Comparison of ENCODE assay signal across 32 mouse cellular contexts in genomic region chr8:11421968-11422367, GRCm38 (mm10). TPM values are rescaled to one million over a fixed set of nuclear protein-coding genes. Genes with fewer than 3 reads are reported as not detected.
DNase-seq lines count a peak whose midpoint lies in the region; ATAC-seq and TF ChIP-seq lines count a peak whose summit lies in the region.
"Had no signal": no experiment of that assay in that cellular context is flagged by ENCODE, and none has a peak within 500 bp of the region (broad histone marks: within the 10 kb centered on the region; RNA-seq: fewer than 3 reads in every experiment).

No protein-coding gene starts in this region.

- H3K27me3 ChIP-seq in forebrain, postnatal 0 days (ENCODE audit: insufficient read depth, low read length): no peaks in the 10 kb centered on the region
- H3K27me3 ChIP-seq in forebrain, embryonic 10.5 days (ENCODE audit: poor library complexity, severe bottlenecking): no peaks in the 10 kb centered on the region
- H3K27me3 ChIP-seq in myocyte (ENCODE audit: control insufficient read depth, insufficient read depth, insufficient read length): no peaks in the 10 kb centered on the region
- H3K27me3 ChIP-seq: forebrain, embryonic 12.5 days; heart, embryonic 12.5 days; kidney, embryonic 15.5 days; limb, embryonic 13.5 days; neural tube, embryonic 13.5 days; stomach, embryonic 15.5 days had no signal

- no peaks in the 10 kb centered on the region for H3K79me2 ChIP-seq in myocyte (ENCODE audit: control insufficient read depth, insufficient read depth)

- H3ac ChIP-seq in myocyte (ENCODE audit: control insufficient read depth, insufficient read length): no peak overlapping the region

- no peaks in the 10 kb centered on the region for H3K9me3 ChIP-seq in forebrain, postnatal 0 days (ENCODE audit: low read length)
- no peaks in the 10 kb centered on the region for H3K9me3 ChIP-seq in forebrain, embryonic 10.5 days
- H3K9me3 ChIP-seq: forebrain, embryonic 12.5 days; G1E; heart, embryonic 12.5 days; hindbrain, embryonic 10.5 days; kidney, embryonic 15.5 days; limb, embryonic 13.5 days; liver, embryonic 12.5 days; midbrain, embryonic 12.5 days; neural tube, embryonic 13.5 days; stomach, embryonic 15.5 days had no signal

- WGBS in forebrain, postnatal 0 days: 66% methylated on average over 6 of the region's 6 CpGs
- 86% methylated on average over 6 of the region's 6 CpGs for WGBS in forebrain, embryonic 10.5 days

- DNase-seq in forebrain, postnatal 0 days: peak; percentile 32
- DNase-seq in forebrain, embryonic 10.5 days (ENCODE audit: extremely low spot score, low spot score): no peak
- DNase-seq in layer of hippocampus, adult 9-11 months: peak; percentile 52
- no peak for DNase-seq in layer of hippocampus, postnatal 14 days (ENCODE audit: low spot score in 2 of 2)
- DNase-seq in right cerebral cortex, adult 18-20 months: peak; percentile 61
- DNase-seq in right cerebral cortex, postnatal 14 days: no peak
- no peak for DNase-seq in embryo, embryonic 9.5 days (ENCODE audit: extremely low spot score)
- DNase-seq: adrenal gland, postnatal 14 days; cerebellum, adult 11-12 months; cerebellum, adult 9-11 months; gastrocnemius, postnatal 25 days; heart, adult 11 months; heart, postnatal 14 days; kidney, adult 18-20 months; kidney, postnatal 25 days; liver, postnatal 0 days; lung, postnatal 36 days; retina, postnatal 1 day; thymus, postnatal 14 days had no signal

- H3K36me3 ChIP-seq in forebrain, postnatal 0 days (ENCODE audit: insufficient read depth): peaks cover 16% of the 10 kb centered on the region
- H3K36me3 ChIP-seq in forebrain, embryonic 10.5 days (replicated peaks): peaks cover 44% of the 10 kb centered on the region
- no peaks in the 10 kb centered on the region for H3K36me3 ChIP-seq in myocyte (ENCODE audit: control insufficient read depth, insufficient read depth)
- H3K36me3 ChIP-seq: forebrain, embryonic 12.5 days; G1E; midbrain, embryonic 12.5 days; neural tube, embryonic 13.5 days had no signal

- no peak overlapping the region for H3K27ac ChIP-seq in forebrain, postnatal 0 days (ENCODE audit: low read depth, low read length)
- H3K27ac ChIP-seq in forebrain, embryonic 10.5 days: no peak overlapping the region
- H3K27ac ChIP-seq: forebrain, embryonic 12.5 days; hindbrain, embryonic 10.5 days; kidney, embryonic 15.5 days; limb, embryonic 13.5 days; liver, embryonic 12.5 days; midbrain, embryonic 12.5 days; neural tube, embryonic 13.5 days; stomach, embryonic 15.5 days had no signal

- TF ChIP-seq POLR2A in myocyte (IDR thresholded peaks at IDR 0.05; ENCODE audit: insufficient read length, low read depth): no peak

- ATAC-seq in forebrain, postnatal 0 days: no peak
- ATAC-seq: hindbrain, embryonic 16.5 days; liver, embryonic 12.5 days; liver, postnatal 0 days had no signal

- TF ChIP-seq CTCF in forebrain, postnatal 0 days (IDR thresholded peaks at IDR 0.05; ENCODE audit: low read depth): no peak

- H3K4me3 ChIP-seq in forebrain, postnatal 0 days (ENCODE audit: low read depth, low read length): no peak overlapping the region
- H3K4me3 ChIP-seq in forebrain, embryonic 10.5 days: no peak overlapping the region
- no peak overlapping the region for H3K4me3 ChIP-seq in myocyte
- H3K4me3 ChIP-seq: erythroblast, embryonic 14.5 days; forebrain, embryonic 12.5 days; heart, embryonic 12.5 days; hindbrain, embryonic 10.5 days; kidney, embryonic 15.5 days; limb, embryonic 13.5 days; liver, embryonic 12.5 days; midbrain, embryonic 12.5 days; neural tube, embryonic 13.5 days; stomach, embryonic 15.5 days had no signal

- H3K4me1 ChIP-seq in forebrain, postnatal 0 days (ENCODE audit: insufficient read depth): peaks cover 7% of the 10 kb centered on the region; the same call in 1 of the 2 replicates
- peaks cover 14% of the 10 kb centered on the region for H3K4me1 ChIP-seq in forebrain, embryonic 10.5 days
- H3K4me1 ChIP-seq: forebrain, embryonic 12.5 days; kidney, embryonic 15.5 days; limb, embryonic 13.5 days; liver, embryonic 12.5 days; midbrain, embryonic 12.5 days; neural tube, embryonic 13.5 days had no signal

- no peak overlapping the region for H3K9ac ChIP-seq in forebrain, postnatal 0 days
- H3K9ac ChIP-seq: forebrain, embryonic 12.5 days; heart, embryonic 12.5 days; kidney, embryonic 15.5 days; limb, embryonic 13.5 days; liver, embryonic 12.5 days; liver, postnatal 0 days; midbrain, embryonic 12.5 days; neural tube, embryonic 13.5 days; stomach, embryonic 15.5 days had no signal

- H3K4me2 ChIP-seq in forebrain, postnatal 0 days (ENCODE audit: low read depth): no peak overlapping the region
- H3K4me2 ChIP-seq in myocyte (ENCODE audit: low read depth): peak overlapping the region; percentile 3
- H3K4me2 ChIP-seq: forebrain, embryonic 12.5 days; heart, embryonic 12.5 days; kidney, embryonic 15.5 days; limb, embryonic 13.5 days; liver, embryonic 12.5 days; midbrain, embryonic 12.5 days; neural tube, embryonic 13.5 days; stomach, embryonic 15.5 days had no signal

TF ChIP-seq in myocyte, 11 proteins besides CTCF, POLR2A, EP300 and RAD21:
- TF ChIP-seq TCF3 (IDR thresholded peaks at IDR 0.05; ENCODE audit: insufficient read length, low read depth): no peak
- no peak for TF ChIP-seq SRF (IDR thresholded peaks at IDR 0.05; ENCODE audit: control insufficient read depth, insufficient read length, low read depth)
- peak in 2 of 3 experiments; percentile 64 to 84 for TF ChIP-seq MYOG (IDR thresholded peaks at IDR 0.05; ENCODE audit: control insufficient read depth in 1 of 3, insufficient read depth in 1 of 3, insufficient read length in 2 of 3, low read depth in 2 of 3)
- peak; percentile 31 for TF ChIP-seq TCF12 (IDR thresholded peaks at IDR 0.05; ENCODE audit: insufficient read depth, poor library complexity, severe bottlenecking)
- TF ChIP-seq MYOD1 (IDR thresholded peaks at IDR 0.05; ENCODE audit: control insufficient read depth in 1 of 3, insufficient read length in 2 of 3, low read depth in 2 of 3): peak in 2 of 3 experiments; percentile 57 to 68
- no peak for TF ChIP-seq USF1 (IDR thresholded peaks at IDR 0.05; ENCODE audit: low read depth)

RNA-seq across cellular contexts. Expression of gene Rab20, which starts 56.5 kb away (rescaled TPM):
- 0.95 and 1.2 TPM in 2 replicates for total RNA-seq in forebrain, postnatal 0 days (2014; rRNA removed)
- 1.6 and 2.7 TPM in 2 replicates for polyA plus RNA-seq in forebrain, postnatal 0 days (2015; fragmentation: Nextera tagmentation; extraction: Ambion mirVana)
- 1.4 and 1.7 TPM in 2 replicates for polyA plus RNA-seq in forebrain, embryonic 10.5 days (2016; fragmentation: Nextera tagmentation; extraction: Ambion mirVana)
- under 1 TPM; 0.74 to 0.94 TPM for total RNA-seq in layer of hippocampus, postnatal 14 days (2021)
- 1.2 TPM for polyA plus RNA-seq in myocyte (2012; fragmentation: generic; extraction: Trizol)
- total RNA-seq: G1E had no signal
- polyA plus RNA-seq: G1E had no signal

Comparison
In these comparisons a context has a peak if more than half of its experiments do, and no peak if none do; other contexts are left out.
1. DNase-seq: peak in forebrain, postnatal 0 days (single experiment), layer of hippocampus, adult 9-11 months (single experiment) and right cerebral cortex, adult 18-20 months (single experiment); none in forebrain, embryonic 10.5 days (single experiment), layer of hippocampus, postnatal 14 days (0 of 2), right cerebral cortex, postnatal 14 days (single experiment) and embryo, embryonic 9.5 days (single experiment).